Mouse (Mus musculus): ENCODE results near the gene Alg1. TPM values are rescaled to one million over a fixed set of nuclear protein-coding genes. Genes with fewer than 3 reads are reported as not detected.

The Alg1 gene
- 38.8 and 40.4 TPM in 2 replicates for polyA plus RNA-seq (2014; fragmentation: Nextera tagmentation; extraction: Ambion mirVana)

DNA sequence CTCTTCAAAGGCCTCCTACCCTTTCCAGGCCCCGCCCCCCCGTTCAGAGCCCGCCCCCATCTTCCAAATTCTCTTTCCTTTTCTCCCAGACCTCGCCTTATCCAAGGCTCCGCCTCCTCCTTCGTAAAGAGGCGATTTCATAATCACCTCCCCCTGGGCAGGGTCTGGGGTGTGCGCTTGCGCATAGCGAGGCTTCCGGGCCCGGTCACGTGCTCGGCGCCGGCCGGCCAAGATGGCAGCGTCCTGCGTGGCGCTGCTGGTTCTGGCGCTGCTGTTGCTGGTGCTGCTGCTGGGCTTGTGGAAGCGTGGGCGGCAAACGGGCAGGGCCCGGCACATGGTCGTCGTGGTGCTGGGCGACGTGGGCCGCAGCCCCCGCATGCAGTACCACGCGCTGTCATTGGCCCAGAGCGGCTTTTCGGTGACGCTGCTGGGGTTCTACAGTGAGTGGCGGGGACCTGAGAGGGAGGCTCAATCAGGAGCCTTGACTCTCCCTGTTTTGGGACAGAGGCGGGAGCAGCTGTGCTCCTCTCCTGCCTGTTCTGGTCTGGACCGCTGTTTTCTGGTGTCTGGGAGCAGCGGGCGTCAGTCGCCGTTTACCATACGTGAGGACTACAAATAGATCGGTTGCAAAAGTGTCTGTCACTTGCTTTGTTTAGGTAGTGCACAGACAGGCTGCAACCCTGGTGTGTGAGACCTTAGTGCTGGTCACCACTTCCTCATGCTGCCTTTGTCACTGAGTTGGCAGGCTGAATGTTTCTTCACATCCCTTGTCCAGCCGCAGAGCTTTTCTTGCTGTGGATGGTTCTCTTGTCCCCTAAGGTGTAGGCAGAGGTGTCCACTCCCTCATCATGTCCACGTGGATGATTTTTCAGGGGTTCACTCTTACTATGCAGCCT is at the start of gene Alg1:
Alg1 (plus strand) TSS at position 204 of the 896 bp plus-strand sequence.
- Histone ChIP-seq H3K4me3 (replicated peaks; ENCODE audit: low read depth, low read length) (peak within 1 kb of the TSS; percentile 83), H3K27ac (replicated peaks; ENCODE audit: low read depth, low read length) (peak within 1 kb of the TSS; percentile 58; the same call in 1 of the 2 replicates), H3K4me1 (ENCODE audit: control insufficient read depth, insufficient read depth, low read length) (peaks cover 4% of the 10 kb centered on the region; the same call in 1 of the 2 replicates), H3K4me2 (ENCODE audit: low read length) (peak within 1 kb of the TSS; percentile 62), H3K27me3 (ENCODE audit: control insufficient read depth, insufficient read depth, low read length) (no peaks in the 10 kb centered on the region), H3K9ac (replicated peaks; ENCODE audit: low read length) (peak within 1 kb of the TSS; percentile 78), H3K9me3 (ENCODE audit: control insufficient read depth, low read length) (no peaks in the 10 kb centered on the region), H3K36me3 (ENCODE audit: control insufficient read depth, insufficient read depth, low read length) (peaks cover 15% of the 10 kb centered on the region)
- ATAC-seq (ENCODE audit: low FRiP score, low TSS enrichment) (peak; percentile 97), DNase-seq (peak; percentile 97)
- 2% methylated on average over 47 of the region's 47 CpGs for WGBS

DNA sequence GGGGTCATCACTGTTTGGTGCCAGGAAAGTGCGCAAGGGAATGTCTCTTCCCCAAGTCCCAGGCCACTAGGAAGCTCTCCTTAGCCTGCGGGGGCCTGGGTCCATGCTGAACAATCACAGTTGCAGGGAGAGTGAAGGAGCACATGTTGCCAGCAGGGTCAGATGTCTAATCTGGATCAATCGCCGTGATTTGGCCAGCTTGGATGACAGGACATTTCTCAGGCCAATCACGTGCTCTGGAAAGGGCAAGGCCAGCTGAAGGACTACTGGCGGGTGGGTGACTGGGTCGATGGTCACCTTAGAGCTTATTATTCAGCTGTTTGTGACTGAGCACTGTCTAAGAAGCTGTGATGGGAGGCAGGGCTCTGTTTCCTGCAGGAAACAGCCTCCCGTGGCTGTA is 49.3 kb upstream of the Alg1 start:
- no peak for ATAC-seq (ENCODE audit: low FRiP score, low TSS enrichment)

DNA sequence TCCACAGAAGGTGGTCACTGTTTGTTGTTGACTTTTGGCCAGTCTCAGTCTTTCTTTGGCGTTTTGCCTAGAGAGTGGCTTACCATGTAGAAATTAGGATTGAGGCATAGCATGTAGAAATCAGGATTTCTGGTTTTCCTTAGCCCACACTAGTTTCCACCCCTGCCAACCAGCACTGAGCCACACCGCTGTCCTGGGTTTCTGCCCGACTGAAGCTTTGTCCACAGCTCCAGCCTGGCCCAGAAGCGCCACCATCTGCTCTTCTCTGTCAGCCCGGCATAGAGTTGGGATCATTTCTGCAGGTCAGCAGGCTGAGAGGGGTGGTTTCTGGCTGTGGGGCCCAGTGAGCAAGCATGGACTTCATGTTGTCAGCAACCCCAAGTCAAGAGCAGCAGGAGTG is 48.5 kb upstream of the Alg1 start:
- H3K27me3 ChIP-seq (ENCODE audit: control insufficient read depth, insufficient read depth, low read length) = no peaks in the 10 kb centered on the region
- DNase-seq (no peak), ATAC-seq (ENCODE audit: low FRiP score, low TSS enrichment) (no peak)
- no peak overlapping the region for H3K4me2 ChIP-seq (ENCODE audit: low read length)
- no peak overlapping the region for H3K27ac ChIP-seq (replicated peaks; ENCODE audit: low read depth, low read length)
- no peak overlapping the region for H3K9ac ChIP-seq (replicated peaks; ENCODE audit: low read length)
- no peaks in the 10 kb centered on the region for H3K9me3 ChIP-seq (ENCODE audit: control insufficient read depth, low read length)
- H3K4me1 ChIP-seq (ENCODE audit: control insufficient read depth, insufficient read depth, low read length) = no peaks in the 10 kb centered on the region
- no peaks in the 10 kb centered on the region for H3K36me3 ChIP-seq (ENCODE audit: control insufficient read depth, insufficient read depth, low read length)
- H3K4me3 ChIP-seq (replicated peaks; ENCODE audit: low read depth, low read length) = no peak overlapping the region
- WGBS = 84% methylated on average over 5 of the region's 5 CpGs

More for the DNA sequence above, 49.3 kb upstream of the Alg1 start:
- H3K4me1 ChIP-seq (ENCODE audit: control insufficient read depth, insufficient read depth, low read length) = no peaks in the 10 kb centered on the region
- H3K27me3 ChIP-seq (ENCODE audit: control insufficient read depth, insufficient read depth, low read length) = no peaks in the 10 kb centered on the region
- no peak overlapping the region for H3K27ac ChIP-seq (replicated peaks; ENCODE audit: low read depth, low read length)
- H3K9me3 ChIP-seq (ENCODE audit: control insufficient read depth, low read length) = no peaks in the 10 kb centered on the region
- no peak overlapping the region for H3K4me3 ChIP-seq (replicated peaks; ENCODE audit: low read depth, low read length)
- H3K4me2 ChIP-seq (ENCODE audit: low read length) = no peak overlapping the region
- H3K36me3 ChIP-seq (ENCODE audit: control insufficient read depth, insufficient read depth, low read length) = no peaks in the 10 kb centered on the region
- H3K9ac ChIP-seq (replicated peaks; ENCODE audit: low read length) = no peak overlapping the region
- 65% methylated on average over 8 of the region's 8 CpGs for WGBS
- DNase-seq = no peak

DNA sequence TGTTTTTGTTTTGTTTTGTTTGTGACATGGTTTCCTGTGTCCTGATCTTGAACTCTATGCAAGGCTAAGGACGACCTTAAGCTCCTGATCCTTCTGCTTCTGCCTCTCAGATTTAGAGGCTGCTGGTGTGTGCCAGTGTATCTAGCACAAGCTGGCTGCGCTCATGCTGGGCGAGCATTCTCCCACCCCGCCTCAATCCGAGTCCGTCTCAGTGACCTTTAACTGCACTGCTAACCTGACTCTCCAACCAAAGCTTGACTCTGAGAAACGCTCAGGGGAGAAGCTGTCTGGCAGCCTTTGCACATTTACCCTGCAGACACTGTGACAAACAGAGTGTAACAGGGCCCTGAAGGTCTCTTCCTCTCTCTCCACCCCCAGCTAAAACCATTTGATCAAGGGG is 47.7 kb upstream of the Alg1 start:
- WGBS = 61% methylated on average over 7 of the region's 7 CpGs
- H3K27ac ChIP-seq (replicated peaks; ENCODE audit: low read depth, low read length) = no peak overlapping the region
- H3K4me1 ChIP-seq (ENCODE audit: control insufficient read depth, insufficient read depth, low read length) = no peaks in the 10 kb centered on the region
- no peaks in the 10 kb centered on the region for H3K27me3 ChIP-seq (ENCODE audit: control insufficient read depth, insufficient read depth, low read length)
- H3K9me3 ChIP-seq (ENCODE audit: control insufficient read depth, low read length) = no peaks in the 10 kb centered on the region
- no peak for DNase-seq
- H3K9ac ChIP-seq (replicated peaks; ENCODE audit: low read length) = no peak overlapping the region
- no peaks in the 10 kb centered on the region for H3K36me3 ChIP-seq (ENCODE audit: control insufficient read depth, insufficient read depth, low read length)
- H3K4me3 ChIP-seq (replicated peaks; ENCODE audit: low read depth, low read length) = no peak overlapping the region
- ATAC-seq (ENCODE audit: low FRiP score, low TSS enrichment) = no peak
- H3K4me2 ChIP-seq (ENCODE audit: low read length) = no peak overlapping the region

DNA sequence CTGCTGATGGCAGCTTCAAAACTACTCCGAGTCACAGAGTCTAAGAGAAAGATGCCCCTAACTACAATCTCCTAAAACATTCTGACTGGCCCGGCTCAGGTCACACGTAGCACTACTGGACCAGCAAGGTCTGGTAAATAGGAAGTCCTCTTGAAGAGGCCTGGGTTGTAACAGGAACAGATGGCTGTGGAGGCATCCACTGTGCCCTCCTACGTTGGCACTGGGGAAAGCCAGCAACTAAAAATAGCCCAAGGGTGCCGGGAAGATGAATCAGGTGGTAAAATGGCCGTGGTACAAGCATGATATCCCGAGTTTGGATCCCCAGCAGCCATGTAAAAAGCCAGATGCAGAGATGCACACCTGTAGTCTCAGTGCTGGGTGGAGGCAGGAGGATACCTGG is 47.2 kb upstream of the Alg1 start:
- ATAC-seq (ENCODE audit: low FRiP score, low TSS enrichment) (no peak), DNase-seq (no peak)
- 80% methylated on average over 7 of the region's 7 CpGs for WGBS
- Histone ChIP-seq H3K9me3 (ENCODE audit: control insufficient read depth, low read length) (no peaks in the 10 kb centered on the region), H3K4me1 (ENCODE audit: control insufficient read depth, insufficient read depth, low read length) (no peaks in the 10 kb centered on the region), H3K36me3 (ENCODE audit: control insufficient read depth, insufficient read depth, low read length) (no peaks in the 10 kb centered on the region), H3K27ac (replicated peaks; ENCODE audit: low read depth, low read length) (no peak overlapping the region), H3K4me2 (ENCODE audit: low read length) (no peak overlapping the region), H3K9ac (replicated peaks; ENCODE audit: low read length) (no peak overlapping the region), H3K4me3 (replicated peaks; ENCODE audit: low read depth, low read length) (no peak overlapping the region), H3K27me3 (ENCODE audit: control insufficient read depth, insufficient read depth, low read length) (no peaks in the 10 kb centered on the region)

DNA sequence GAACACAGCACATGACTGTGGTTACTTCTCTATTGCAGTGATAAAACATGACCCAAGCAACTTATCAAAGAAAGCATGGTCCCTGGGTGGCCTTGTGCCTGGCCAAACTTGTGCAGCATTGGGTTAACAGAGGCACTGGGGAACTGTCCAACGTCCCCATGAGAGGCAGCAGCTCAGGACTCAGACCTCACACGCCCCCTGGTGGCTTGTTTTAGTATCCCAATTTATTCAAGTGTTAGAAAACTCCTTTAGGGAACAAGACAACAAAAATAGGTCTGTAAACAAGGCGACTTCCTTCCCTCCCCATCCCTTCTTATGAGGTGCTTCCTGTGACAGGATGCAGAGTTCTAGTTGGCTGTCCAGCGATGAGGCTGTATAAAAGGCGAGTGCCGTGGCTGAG is 38.3 kb upstream of the Alg1 start:
- Histone ChIP-seq H3K9me3 (ENCODE audit: control insufficient read depth, low read length) (no peaks in the 10 kb centered on the region), H3K36me3 (ENCODE audit: control insufficient read depth, insufficient read depth, low read length) (peaks cover 14% of the 10 kb centered on the region; the same call in 1 of the 2 replicates), H3K4me2 (ENCODE audit: low read length) (no peak overlapping the region), H3K9ac (replicated peaks; ENCODE audit: low read length) (no peak overlapping the region), H3K4me3 (replicated peaks; ENCODE audit: low read depth, low read length) (no peak overlapping the region), H3K4me1 (ENCODE audit: control insufficient read depth, insufficient read depth, low read length) (no peaks in the 10 kb centered on the region), H3K27me3 (ENCODE audit: control insufficient read depth, insufficient read depth, low read length) (no peaks in the 10 kb centered on the region), H3K27ac (replicated peaks; ENCODE audit: low read depth, low read length) (no peak overlapping the region)
- 28% methylated on average over 6 of the region's 6 CpGs for WGBS
- DNase-seq = peak; percentile 72
- no peak for ATAC-seq (ENCODE audit: low FRiP score, low TSS enrichment)

DNA sequence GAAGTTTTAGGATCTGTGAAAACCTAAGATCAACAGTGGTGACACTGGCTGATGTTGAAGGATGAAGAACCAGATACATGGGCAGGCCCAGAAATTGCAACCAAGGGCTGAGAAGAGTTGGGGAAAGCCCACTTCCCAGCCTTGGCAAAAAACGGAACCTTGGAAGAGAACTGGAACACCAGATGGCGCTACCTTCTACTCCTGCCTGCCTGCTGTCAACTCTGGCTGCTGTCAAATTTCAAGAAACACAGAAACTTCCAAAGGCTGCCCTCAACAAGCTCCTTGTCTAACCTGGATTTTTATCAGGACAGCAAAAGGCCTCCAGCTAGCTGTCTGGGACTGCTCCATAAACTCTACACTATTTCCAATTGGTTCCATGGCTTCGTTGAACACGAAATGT is 30.7 kb upstream of the Alg1 start:
- Histone ChIP-seq H3K4me3 (replicated peaks; ENCODE audit: low read depth, low read length) (peak overlapping the region; percentile 80), H3K9me3 (ENCODE audit: control insufficient read depth, low read length) (no peaks in the 10 kb centered on the region), H3K27ac (replicated peaks; ENCODE audit: low read depth, low read length) (no peak overlapping the region), H3K27me3 (ENCODE audit: control insufficient read depth, insufficient read depth, low read length) (no peaks in the 10 kb centered on the region), H3K9ac (replicated peaks; ENCODE audit: low read length) (no peak overlapping the region), H3K36me3 (ENCODE audit: control insufficient read depth, insufficient read depth, low read length) (peaks cover 16% of the 10 kb centered on the region; the same call in 1 of the 2 replicates), H3K4me1 (ENCODE audit: control insufficient read depth, insufficient read depth, low read length) (peaks cover 9% of the 10 kb centered on the region), H3K4me2 (ENCODE audit: low read length) (peak overlapping the region; percentile 91)
- WGBS = 16% methylated on average over 4 of the region's 4 CpGs
- DNase-seq (peak; percentile 73), ATAC-seq (ENCODE audit: low FRiP score, low TSS enrichment) (no peak)

DNA sequence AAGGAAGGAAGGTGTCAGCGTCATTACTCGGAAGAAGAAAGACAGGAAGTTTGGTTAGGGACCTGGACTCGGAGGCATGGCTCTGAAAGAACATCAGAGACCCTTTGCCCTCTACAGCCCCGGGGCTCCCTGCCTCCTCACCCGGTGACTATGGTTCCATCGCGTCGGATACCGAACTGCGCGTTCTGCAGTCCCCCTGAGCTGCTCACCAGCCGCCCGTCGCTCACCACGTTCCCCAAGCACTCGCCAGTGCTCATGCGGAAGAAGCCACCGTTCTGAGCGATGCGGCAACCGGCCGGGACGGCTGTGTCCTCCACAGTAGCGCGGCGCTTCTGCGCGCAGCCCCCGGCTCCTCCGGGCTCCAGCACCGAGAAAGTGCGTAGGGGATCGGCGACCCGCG is 30.2 kb upstream of the Alg1 start:
- Histone ChIP-seq H3K27me3 (ENCODE audit: control insufficient read depth, insufficient read depth, low read length) (no peaks in the 10 kb centered on the region), H3K4me1 (ENCODE audit: control insufficient read depth, insufficient read depth, low read length) (peaks cover 9% of the 10 kb centered on the region), H3K36me3 (ENCODE audit: control insufficient read depth, insufficient read depth, low read length) (peaks cover 16% of the 10 kb centered on the region; the same call in 1 of the 2 replicates), H3K9ac (replicated peaks; ENCODE audit: low read length) (peak overlapping the region; percentile 60), H3K4me2 (ENCODE audit: low read length) (peak overlapping the region; percentile 91), H3K4me3 (replicated peaks; ENCODE audit: low read depth, low read length) (peak overlapping the region; percentile 80), H3K27ac (replicated peaks; ENCODE audit: low read depth, low read length) (no peak overlapping the region), H3K9me3 (ENCODE audit: control insufficient read depth, low read length) (no peaks in the 10 kb centered on the region)
- WGBS = 2% methylated on average over 36 of the region's 36 CpGs
- ATAC-seq (ENCODE audit: low FRiP score, low TSS enrichment) (peak; percentile 53; the same call in 1 of the 2 replicates), DNase-seq (no peak)
